Mouse (Mus musculus): Measurements from ENCODE around the gene Rnft1. TPM values are rescaled to one million over a fixed set of nuclear protein-coding genes. Genes with fewer than 3 reads are reported as not detected.
"Not testable (repeated sequence)": the region's sequence is repeated elsewhere in the genome, so short reads cannot be mapped to it uniquely, and the experiment has no call there.

Gene Rnft1
- 10 to 100 TPM; 21.3 to 35.0 TPM for total RNA-seq (2021)

- intact Hi-C loops (cut with DNase I): loop anchor here (5.0 kb wide), 1 partner anchor 127 kb away; the partner anchor contains the start of gene Med13
- DNase-seq (ENCODE audit: low spot score in 2 of 2): peak; percentile 96 to 97
Observed at GRCm38 (mm10) chr11:86484101-86484868, at the start of gene Rnft1. TSS of gene Rnft1 (plus strand) at chr11:86484657.

GRCm38 (mm10) chr11:86436843-86437242, 47.6 kb upstream of the Rnft1 start:
- no peak for DNase-seq (ENCODE audit: low spot score in 2 of 2)
- intact Hi-C loops (cut with DNase I): loop anchor here (5.0 to 10.0 kb wide), 2 partner anchors 80 to 182 kb away; partner anchors contain the start of genes Ints2 and Med13

- intact Hi-C loops (cut with DNase I): loop anchor here (5.0 to 10.0 kb wide), 2 partner anchors 81 to 183 kb away; partner anchors contain the start of genes Ints2 and Med13
- DNase-seq (ENCODE audit: low spot score in 2 of 2): no peak
Observed at GRCm38 (mm10) chr11:86438261-86438660, 46.2 kb upstream of the Rnft1 start.

- intact Hi-C loops (cut with DNase I): no loop called here
- no peak for DNase-seq (ENCODE audit: low spot score in 2 of 2)
Observed at GRCm38 (mm10) chr11:86440791-86441190, 43.7 kb upstream of the Rnft1 start.

- no peak for DNase-seq (ENCODE audit: low spot score in 2 of 2)
- intact Hi-C loops (cut with DNase I): no loop called here
Observed at GRCm38 (mm10) chr11:86453991-86454390, 30.5 kb upstream of the Rnft1 start.

- intact Hi-C loops (cut with DNase I): no loop called here
- no peak for DNase-seq (ENCODE audit: low spot score in 2 of 2)
Observed at GRCm38 (mm10) chr11:86457545-86457944, 26.9 kb upstream of the Rnft1 start.

- no peak for DNase-seq (ENCODE audit: low spot score in 2 of 2)
- intact Hi-C loops (cut with DNase I): no loop called here
Observed at GRCm38 (mm10) chr11:86458866-86459265, 25.6 kb upstream of the Rnft1 start.

- intact Hi-C loops (cut with DNase I): no loop called here
- no peak for DNase-seq (ENCODE audit: low spot score in 2 of 2)
Observed at GRCm38 (mm10) chr11:86462579-86462978, 21.9 kb upstream of the Rnft1 start.

- peak; percentile 24 to 36 for DNase-seq (ENCODE audit: low spot score in 2 of 2)
- intact Hi-C loops (cut with DNase I): not testable (repeated sequence)
Observed at GRCm38 (mm10) chr11:86464275-86464674, 20.2 kb upstream of the Rnft1 start.

- intact Hi-C loops (cut with DNase I): no loop called here
- no peak for DNase-seq (ENCODE audit: low spot score in 2 of 2)
Observed at GRCm38 (mm10) chr11:86468345-86468744, 16.1 kb upstream of the Rnft1 start.

- DNase-seq (ENCODE audit: low spot score in 2 of 2): no peak
- intact Hi-C loops (cut with DNase I): no loop called here
Observed at GRCm38 (mm10) chr11:86468971-86469370, 15.5 kb upstream of the Rnft1 start.

GRCm38 (mm10) chr11:86471785-86472184, 12.7 kb upstream of the Rnft1 start:
- intact Hi-C loops (cut with DNase I): loop anchor here (10.0 kb wide), 1 partner anchor 207 kb away; no protein-coding TSS in a partner anchor
- DNase-seq (ENCODE audit: low spot score in 2 of 2): no peak

GRCm38 (mm10) chr11:86472771-86473171, 11.7 kb upstream of the Rnft1 start:
- DNase-seq (ENCODE audit: low spot score in 2 of 2): peak; percentile 21 to 38

GRCm38 (mm10) chr11:86473576-86473975, 10.9 kb upstream of the Rnft1 start:
- intact Hi-C loops (cut with DNase I): loop anchor here (10.0 kb wide), 1 partner anchor 209 kb away; no protein-coding TSS in a partner anchor
- no peak for DNase-seq (ENCODE audit: low spot score in 2 of 2)

More at GRCm38 (mm10) chr11:86472771-86473171, 11.7 kb upstream of the Rnft1 start:
- intact Hi-C loops (cut with DNase I): loop anchor here (10.0 kb wide), 1 partner anchor 208 kb away; no protein-coding TSS in a partner anchor

- DNase-seq (ENCODE audit: low spot score in 2 of 2): peak; percentile 58 to 60
Observed at GRCm38 (mm10) chr11:86484910-86485510, 553 bp downstream of the Rnft1 start.

GRCm38 (mm10) chr11:86490782-86491181, 6.3 kb downstream of the Rnft1 start:
- intact Hi-C loops (cut with DNase I): no loop called here
- no peak for DNase-seq (ENCODE audit: low spot score in 2 of 2)

More at GRCm38 (mm10) chr11:86484910-86485510, 553 bp downstream of the Rnft1 start:
- intact Hi-C loops (cut with DNase I): loop anchor here (5.0 kb wide), 1 partner anchor 128 kb away; the partner anchor contains the start of gene Med13

- no peak for DNase-seq (ENCODE audit: low spot score in 2 of 2)
- intact Hi-C loops (cut with DNase I): no loop called here
Observed at GRCm38 (mm10) chr11:86497356-86497755, 12.9 kb downstream of the Rnft1 start.

- intact Hi-C loops (cut with DNase I): no loop called here
- no peak for DNase-seq (ENCODE audit: low spot score in 2 of 2)
Observed at GRCm38 (mm10) chr11:86497908-86498307, 13.5 kb downstream of the Rnft1 start.

GRCm38 (mm10) chr11:86500795-86501194, 16.3 kb downstream of the Rnft1 start:
- intact Hi-C loops (cut with DNase I): no loop called here

GRCm38 (mm10) chr11:86503121-86503520, 18.7 kb downstream of the Rnft1 start:
- no peak for DNase-seq (ENCODE audit: low spot score in 2 of 2)
- intact Hi-C loops (cut with DNase I): no loop called here

More at GRCm38 (mm10) chr11:86500795-86501194, 16.3 kb downstream of the Rnft1 start:
- no peak for DNase-seq (ENCODE audit: low spot score in 2 of 2)

All from left cerebral cortex, postnatal 36 days (tissue).